Mouse (Mus musculus) layer of hippocampus, adult 9-11 months (tissue): ENCODE measurements around the gene Myo1g.
"Not testable (repeated sequence)": the region's sequence is repeated elsewhere in the genome, so short reads cannot be mapped to it uniquely, and the experiment has no call there.

ENCODE experiments used
- DNase-seq: peaks from one replicate; pipeline ENCODE4 v3.0.0; 2022

The Myo1g gene

GRCm38 (mm10) chr11:6528186-6529006, 7.6 kb upstream of the Myo1g start:
- DNase-seq, result peak; percentile 98

- no peak for DNase-seq
Measured at GRCm38 (mm10) chr11:6527256-6528185, 6.8 kb upstream of the Myo1g start.

GRCm38 (mm10) chr11:6526526-6527255, 5.9 kb upstream of the Myo1g start:
- DNase-seq, result not testable (repeated sequence)

GRCm38 (mm10) chr11:6525241-6525640, 4.5 kb upstream of the Myo1g start:
- no peak for DNase-seq

- DNase-seq, result no peak
Measured at GRCm38 (mm10) chr11:6524880-6525238, 4.1 kb upstream of the Myo1g start.

- no peak for DNase-seq
Measured at GRCm38 (mm10) chr11:6524165-6524879, 3.6 kb upstream of the Myo1g start.

- no peak for DNase-seq
Measured at GRCm38 (mm10) chr11:6523662-6524088, 2.9 kb upstream of the Myo1g start.

GRCm38 (mm10) chr11:6522782-6523525, 2.2 kb upstream of the Myo1g start:
- peak; percentile 29 for DNase-seq

- DNase-seq, result no peak
Measured at GRCm38 (mm10) chr11:6519491-6520033, 1.2 kb downstream of the Myo1g start.

- no peak for DNase-seq
Measured at GRCm38 (mm10) chr11:6514837-6515236, 5.9 kb downstream of the Myo1g start.

- DNase-seq, result no peak
Measured at GRCm38 (mm10) chr11:6508269-6508876, 12.4 kb downstream of the Myo1g start.

GRCm38 (mm10) chr11:6506516-6506915, 14.2 kb downstream of the Myo1g start:
- no peak for DNase-seq

GRCm38 (mm10) chr11:6504689-6505088, 16.1 kb downstream of the Myo1g start:
- DNase-seq, result no peak

- no peak for DNase-seq
Measured at GRCm38 (mm10) chr11:6504226-6504625, 16.5 kb downstream of the Myo1g start.

- DNase-seq, result no peak
Measured at GRCm38 (mm10) chr11:6502506-6502905, 18.3 kb downstream of the Myo1g start.

GRCm38 (mm10) chr11:6497311-6497948, 23.3 kb downstream of the Myo1g start:
- DNase-seq, result no peak

GRCm38 (mm10) chr11:6489691-6490503, 30.9 kb downstream of the Myo1g start:
- no peak for DNase-seq

GRCm38 (mm10) chr11:6489257-6489656, 31.5 kb downstream of the Myo1g start:
- no peak for DNase-seq

- no peak for DNase-seq
Measured at GRCm38 (mm10) chr11:6488041-6488684, 32.6 kb downstream of the Myo1g start.
